Mouse (Mus musculus) cerebellum, adult 9-11 months (tissue): ENCODE measurements around the gene Stat5b.

ENCODE experiments used
- DNase-seq: peaks from one replicate; pipeline ENCODE4 v3.0.0; 2022

The Stat5b gene

DNA sequence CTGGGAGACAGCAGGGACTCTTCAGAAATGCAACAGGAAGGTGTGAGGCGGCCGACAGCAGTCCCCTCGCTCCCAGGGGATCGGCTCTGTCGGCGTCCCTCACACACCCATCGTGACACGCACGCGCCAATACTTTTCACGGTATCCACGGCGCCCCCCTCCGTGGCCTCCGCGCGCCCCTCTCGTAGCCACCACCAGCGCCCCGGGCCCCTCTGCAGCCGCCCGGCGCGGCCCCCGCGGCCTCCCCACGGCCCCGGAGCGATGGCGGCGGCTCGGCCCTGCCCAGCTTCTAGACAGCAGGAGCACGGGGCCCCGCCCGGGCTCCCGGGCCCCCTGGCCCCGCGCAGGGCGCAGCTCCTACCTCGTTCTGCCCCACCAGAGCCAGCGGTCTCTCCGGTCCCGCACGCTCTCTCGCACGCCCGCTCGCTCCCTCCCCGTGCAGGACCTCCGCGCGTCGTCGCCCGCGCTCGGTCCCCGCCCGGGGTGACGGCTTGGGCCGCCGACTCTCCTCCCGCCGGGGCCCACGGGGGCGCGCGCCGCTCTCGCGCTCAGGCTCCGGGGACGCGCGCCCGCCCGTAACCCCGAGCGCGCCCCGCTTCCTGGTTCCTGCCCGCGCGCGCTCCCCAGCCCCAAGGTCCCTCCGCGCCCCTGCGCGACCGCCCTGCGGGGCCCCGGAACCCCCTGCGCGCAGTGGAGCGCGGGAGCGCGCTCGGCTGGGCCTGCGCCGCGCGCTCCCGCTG, at the start of gene Stat5b:
TSS of gene Stat5b (minus strand) at position 687 of the 740 bp plus-strand sequence.
- DNase-seq, result peak; percentile 78

DNA sequence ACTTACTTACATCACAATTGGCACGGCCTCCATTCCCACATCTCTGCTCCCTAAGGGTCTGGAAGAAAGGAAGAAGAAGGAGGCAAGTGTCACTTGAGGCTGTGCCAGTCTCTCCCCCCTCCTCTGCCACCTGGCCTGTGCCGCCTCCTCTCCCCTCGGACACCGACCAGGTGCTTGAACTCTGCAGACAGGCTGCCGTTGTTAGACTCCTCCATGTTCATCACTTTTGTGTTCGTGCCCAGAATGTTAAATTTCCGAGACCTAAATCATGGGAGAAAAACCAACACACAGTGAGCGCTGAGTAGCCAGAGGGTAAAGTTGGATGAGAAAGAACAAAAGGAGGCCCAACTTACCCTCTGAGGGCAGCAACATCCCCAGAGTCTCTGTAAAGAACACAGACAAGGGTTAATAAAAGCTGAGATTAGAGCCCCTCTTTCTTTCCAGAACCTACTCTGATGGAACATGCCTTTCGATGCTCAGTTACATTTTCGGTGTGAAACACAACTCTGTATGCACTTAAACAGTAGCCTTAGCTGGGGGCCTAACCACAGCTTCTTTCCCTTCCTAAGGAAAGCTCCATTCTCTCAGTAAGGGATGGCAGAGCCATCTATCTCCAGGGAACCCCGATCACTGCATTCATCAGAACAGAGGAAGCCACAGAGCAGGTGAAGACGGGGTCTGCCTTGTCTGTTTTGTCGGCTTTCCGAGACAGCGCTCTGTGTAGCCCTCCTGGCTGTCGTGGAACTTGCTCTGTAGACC, 48.1 kb upstream of the Stat5b start:
- DNase-seq, result no peak

DNA sequence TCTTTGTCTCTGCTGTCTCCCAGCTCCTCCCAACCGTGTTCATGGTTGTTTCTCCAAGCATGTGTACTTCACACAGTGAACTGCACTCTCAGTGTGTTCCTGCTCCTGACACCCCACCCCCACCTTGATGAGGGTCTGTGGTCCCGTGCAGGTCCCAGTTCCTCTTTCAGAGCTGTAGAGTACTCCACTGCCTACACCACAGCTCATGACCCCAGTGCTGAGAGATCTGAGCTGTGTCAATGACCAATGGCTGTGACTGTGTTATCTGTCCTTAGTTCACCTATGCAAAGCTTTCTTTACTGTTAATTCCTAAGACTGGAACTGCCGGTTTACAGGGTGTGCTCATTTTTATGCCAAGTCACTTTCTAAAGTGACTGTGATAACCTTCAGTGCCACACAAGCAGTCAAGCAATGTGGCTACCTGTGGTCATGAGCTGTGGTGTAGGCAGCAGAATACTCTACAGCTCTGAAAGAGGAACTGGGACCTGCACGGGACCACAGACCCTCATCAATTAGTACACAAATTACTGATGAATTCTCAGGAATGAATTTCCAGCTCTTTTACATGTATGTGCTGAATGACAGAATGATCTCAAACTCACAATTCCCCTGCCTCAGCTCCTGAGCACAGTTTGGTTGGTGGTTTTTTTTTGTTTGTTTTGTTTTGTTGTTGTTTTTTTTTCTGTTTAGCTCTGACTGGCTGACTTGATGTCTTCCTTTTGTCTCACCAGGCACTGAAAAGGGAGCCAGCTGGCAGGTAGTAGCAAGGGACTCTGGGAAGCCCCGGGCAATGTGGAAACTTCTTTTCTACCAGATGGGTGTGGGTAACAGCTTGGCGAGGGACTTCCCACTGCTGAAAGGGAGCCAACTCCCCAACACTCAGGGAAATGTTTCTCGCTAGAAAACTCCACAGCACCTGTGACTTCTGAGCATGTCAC, 47.0 kb upstream of the Stat5b start:
- DNase-seq, result peak; percentile 69

DNA sequence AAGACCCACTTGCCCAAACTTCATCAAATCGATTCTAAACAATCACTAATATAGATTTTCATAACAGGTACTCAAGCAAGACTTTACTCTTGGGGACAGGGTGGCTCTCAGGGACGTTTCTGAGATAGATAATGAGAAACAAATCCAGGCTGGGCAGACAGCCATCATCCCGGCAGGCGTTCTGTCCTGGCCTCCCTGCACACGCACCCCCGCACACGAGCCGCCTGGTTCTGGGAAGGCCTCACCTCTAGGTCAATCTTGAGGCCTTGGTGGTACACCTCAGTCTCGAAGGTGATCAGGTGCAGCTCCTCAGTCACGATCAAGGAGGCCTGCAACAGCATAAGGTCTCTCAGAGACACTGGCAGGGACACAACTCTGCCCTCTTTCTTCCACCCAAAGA, 45.6 kb upstream of the Stat5b start:
- peak; percentile 33 for DNase-seq

DNA sequence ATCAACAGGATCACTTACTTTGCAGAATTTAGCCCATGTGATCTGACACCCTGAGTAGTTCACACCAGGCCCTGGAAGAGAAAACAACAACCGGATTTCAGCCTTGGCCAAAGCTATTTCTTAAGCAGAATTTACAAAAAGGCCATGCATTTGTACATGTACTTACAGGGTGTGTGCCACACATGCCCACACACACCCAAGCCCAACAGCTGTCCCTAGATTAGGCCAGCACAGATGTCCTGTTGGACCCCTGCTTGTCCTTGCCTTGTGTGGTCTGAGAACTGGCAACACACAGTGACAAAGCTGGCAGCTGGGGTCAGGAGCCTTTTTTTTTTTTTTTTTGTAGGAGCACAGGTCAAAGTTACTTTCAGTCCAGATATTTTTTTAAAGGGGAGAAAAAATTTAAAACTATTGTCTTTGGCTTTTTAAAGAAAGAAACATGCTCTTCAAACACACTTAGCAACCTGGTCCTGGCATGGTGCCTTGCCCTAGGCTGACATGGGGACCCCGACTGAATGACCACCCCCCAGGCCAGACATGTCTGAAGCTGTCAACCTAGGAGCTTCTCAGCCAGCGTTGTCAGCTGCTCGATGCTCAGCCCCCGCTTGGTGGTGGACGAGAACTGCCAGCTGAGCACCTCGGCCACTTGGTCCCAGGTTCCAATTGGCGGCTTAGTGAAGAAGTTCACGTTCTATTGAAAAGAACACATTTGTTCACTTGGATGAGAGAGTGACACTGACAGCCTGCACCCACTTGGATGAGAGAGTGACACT, 43.8 kb upstream of the Stat5b start:
- DNase-seq, result no peak

DNA sequence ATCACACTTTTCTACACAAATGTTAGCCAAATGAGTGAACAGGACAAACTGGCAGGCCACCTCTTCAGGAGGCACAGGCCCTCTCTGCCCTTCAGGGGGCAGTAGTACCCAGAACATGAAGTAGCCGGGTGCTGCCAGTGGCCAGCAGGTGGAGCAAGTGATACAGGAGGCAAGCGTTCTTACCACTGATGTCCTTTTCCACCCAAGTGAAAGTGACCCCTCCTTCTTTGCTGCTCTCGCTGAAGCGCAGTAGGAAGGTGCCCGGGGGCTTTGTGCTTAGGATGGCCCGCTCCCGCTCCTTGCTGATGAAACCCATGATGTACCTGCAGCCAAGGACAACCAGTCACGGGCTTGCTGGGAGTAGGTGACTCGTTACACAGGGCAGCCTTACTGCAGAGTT, 43.0 kb upstream of the Stat5b start:
- peak; percentile 87 for DNase-seq

DNA sequence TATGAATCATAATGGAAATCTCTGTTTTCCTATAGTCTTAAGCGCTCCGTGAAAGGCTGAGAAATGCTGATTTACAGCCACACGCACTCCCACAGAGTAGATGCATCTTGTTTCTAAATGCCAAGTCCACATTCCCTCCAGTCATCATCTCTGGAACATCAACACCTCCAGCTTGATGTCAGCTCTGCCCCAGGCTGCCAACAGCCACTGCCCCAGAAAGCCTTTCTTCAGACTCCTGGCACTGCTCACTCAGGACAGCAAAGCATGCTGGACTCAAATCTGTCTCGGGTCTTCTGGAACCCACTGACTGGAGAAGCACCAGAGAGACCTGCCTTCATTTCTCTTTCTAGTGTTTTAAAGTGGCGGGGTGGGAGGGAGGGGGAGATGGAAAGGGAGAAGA, 41.9 kb upstream of the Stat5b start:
- DNase-seq, result no peak

DNA sequence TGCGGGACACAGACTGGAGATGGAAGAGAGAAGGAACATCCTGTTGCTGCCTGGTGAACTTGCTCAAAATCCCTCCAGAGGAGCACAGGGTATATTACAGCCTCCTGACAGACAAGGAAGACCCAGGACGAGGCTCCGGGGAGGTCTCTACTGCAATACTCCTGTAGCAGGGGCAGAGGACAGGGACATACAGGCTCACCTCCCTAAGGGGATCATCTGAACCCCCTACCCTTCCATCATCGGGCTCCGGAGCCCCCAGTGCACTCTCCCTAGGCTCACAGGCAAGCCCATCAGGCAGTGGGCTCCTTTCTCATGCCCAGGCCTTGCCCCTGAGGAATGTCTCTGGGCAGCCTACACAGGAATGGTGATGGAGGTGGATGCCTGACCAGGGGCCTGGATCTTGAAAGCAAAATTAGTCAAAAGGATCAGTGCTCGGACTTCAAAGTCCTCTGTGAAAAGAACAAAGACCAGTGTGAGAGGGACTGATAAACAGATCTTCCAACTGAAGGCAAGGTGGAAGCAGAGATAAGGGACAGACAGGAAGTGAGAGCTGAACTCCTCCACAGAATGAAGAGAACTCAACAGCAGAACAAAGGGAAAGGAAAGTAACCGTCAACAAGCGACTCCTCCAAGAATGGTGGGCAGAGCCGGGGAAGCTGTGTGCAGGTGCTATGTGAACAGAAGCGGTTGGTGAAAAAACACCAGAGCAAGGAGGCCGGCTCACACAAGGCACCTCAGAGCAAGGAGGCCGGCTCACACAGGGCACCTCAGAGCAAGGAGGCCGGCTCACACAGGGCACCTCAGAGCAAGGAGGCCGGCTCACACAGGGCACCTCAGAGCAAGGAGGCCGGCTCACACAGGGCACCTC, 41.0 kb upstream of the Stat5b start:
- DNase-seq, result no peak

DNA sequence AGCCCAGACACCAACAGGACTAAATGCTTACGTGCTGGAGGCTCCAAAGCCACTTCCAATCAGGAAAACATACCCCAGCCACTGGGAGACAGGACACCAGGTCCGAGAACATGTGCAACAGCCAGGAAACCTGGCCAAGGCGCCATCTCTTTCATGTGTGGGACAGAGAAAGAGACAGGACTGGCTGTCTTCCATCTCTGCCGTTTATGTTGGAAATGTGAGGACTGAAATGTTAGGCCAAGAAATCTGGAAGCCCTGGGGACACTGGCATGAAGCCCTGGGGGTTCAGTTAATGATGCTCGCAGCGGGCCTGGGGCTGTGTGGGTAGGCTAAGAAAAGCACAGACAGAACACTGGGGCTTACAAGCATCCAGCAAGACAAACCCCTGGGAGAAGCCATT, 40.0 kb upstream of the Stat5b start:
- no peak for DNase-seq

DNA sequence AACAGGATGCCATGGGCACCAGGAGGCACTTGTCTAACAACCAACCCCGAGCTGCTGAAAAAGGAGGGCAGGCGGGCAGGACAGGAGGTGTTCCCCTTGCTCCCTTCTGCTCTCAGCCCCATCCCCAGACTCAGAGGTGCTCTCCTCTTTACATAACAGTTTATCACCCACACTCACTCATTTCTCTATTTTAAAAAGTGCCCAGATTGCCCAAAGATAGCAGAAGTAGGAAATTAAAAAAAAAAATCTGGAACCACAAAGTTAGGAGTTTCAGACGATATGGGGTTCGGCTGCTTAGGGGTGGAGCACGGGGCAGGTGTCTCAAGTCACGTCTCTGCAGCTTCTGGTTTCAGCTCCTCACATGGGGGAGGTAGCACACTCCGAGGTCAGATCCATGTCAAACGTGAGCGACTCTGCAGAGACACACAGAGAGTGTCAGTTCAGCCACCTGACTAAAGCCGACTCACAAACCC, 37.9 kb upstream of the Stat5b start:
- no peak for DNase-seq

DNA sequence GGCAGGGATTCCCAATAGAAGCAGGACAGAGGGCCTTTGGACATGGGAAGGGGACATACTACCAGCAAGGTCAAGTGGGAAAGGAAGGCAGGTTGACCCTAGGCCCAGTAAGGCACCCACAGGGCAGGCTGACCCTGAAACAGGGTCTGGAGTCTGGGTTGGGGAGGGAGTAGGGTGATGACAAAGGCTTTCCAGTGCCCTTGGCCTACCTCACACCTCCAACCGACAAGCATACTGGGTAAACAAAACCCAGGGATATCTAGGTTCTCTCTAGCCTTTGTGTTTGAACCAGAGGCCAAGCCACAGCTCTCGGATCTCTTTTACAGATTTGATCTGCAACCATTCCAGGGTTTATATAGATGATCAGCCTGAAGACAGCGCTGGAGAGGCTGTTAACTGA, 37.2 kb upstream of the Stat5b start:
- DNase-seq, result no peak

DNA sequence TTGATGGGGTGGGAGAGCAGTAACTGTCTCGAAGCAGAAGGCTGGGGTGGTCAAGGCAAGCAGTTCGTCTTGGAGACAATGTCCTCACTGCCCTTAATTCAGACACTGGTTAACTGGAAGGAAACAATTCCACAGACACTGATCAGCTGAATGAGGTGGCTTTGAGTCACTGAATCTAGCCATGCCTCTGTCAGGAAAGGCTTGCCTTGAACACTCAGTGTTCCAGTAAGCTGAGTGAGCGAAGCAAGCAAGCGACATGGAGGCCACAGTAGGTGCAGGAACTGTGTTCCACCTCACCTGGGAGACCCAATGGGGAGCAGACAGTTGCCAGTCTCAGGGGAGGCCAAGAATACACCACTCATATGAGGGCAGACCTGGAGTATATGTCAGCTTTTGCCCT, 36.7 kb upstream of the Stat5b start:
- no peak for DNase-seq

DNA sequence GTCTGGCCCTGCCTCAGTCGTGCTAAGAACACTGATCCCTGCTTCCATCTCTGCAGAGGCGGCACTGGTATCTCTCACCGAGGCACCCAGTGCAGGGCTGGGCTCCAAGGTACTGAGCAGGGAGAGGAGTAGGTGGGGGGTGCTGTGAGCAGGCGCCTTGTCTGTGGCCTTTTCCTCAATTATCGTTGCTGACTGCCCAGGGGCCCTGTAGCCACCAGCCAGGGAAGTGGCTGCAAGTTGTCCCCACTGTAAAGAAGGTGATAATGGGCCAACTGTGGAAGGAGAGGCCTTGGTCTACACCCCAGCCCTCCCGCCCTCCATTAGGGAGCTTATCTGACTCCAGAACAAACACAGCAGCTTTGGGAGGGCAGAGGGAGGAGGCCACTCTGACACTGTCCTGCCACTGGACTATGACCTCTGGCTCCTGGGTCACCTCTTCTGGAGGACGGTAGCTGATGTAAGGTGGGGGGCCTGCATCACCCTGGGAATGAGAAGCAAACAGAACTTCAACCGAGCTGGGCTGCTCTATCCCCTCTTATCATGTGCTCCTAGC, 35.7 kb upstream of the Stat5b start:
- DNase-seq, result no peak

DNA sequence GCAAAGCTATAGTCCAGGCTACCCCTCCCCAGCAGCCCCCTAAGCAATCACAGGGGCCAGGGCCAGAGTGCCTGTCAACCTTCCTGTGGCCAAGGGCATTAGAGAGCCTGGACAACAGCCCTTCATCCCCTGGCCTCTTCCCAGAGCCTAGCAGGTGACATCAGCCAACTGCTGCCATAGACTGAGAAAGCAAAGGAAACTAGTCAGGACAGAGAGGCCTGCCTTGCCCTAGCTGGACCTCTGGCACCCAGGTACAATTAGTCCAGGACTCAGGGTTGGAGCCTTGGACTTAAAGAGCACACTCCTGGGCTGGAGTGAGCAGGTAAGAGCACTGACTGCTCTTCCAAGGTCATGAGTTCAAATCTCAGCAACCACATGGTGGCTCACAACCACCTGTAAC, 34.9 kb upstream of the Stat5b start:
- DNase-seq, result no peak

DNA sequence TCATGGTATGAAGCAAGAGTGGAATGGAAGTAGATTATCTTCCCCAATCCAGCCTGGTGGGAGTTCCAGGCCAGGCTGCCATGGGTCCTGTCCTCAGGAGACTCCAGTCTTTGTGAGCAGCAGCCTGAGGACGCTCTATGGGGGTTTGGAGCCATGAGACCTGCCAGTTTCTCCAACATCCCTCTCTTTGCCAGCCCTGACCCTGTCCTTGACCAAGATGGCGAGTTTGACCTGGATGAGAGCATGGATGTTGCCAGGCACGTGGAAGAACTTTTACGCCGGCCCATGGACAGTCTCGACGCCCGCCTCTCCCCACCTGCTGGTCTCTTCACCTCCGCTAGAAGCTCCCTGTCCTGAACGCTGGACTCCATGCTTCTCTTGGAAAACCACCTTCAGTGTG, 33.1 kb upstream of the Stat5b start:
- DNase-seq, result no peak

DNA sequence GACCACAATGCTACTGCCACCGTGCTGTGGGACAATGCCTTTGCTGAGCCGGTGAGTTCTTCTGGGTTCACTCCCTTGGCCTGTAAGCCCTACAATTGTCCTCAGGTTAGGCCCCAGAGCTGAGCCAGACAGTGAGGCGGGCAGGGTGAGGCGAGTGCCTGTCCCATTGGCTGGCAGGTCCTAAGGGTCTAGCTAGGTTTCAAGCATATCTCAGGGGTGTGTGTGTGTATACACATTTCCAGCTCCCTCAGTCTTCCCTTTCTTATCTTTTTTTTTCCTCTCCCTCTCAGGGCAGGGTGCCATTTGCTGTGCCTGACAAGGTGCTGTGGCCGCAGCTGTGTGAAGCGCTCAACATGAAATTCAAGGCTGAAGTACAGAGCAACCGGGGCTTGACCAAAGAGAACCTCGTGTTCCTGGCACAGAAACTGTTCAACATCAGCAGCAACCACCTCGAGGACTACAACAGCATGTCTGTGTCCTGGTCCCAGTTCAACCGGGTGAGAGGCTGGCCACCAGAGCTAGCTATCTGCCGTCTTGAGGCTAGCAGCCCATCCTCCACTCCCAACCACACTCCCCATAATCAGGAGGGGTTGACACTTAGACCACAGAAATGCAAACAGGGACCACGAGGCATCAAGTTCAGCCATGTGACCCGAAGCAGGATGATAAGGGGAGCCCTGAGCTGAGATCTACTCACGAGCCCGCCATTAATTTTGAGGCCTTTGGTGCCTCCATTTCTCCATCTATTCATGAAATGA, 29.0 kb upstream of the Stat5b start:
- no peak for DNase-seq

DNA sequence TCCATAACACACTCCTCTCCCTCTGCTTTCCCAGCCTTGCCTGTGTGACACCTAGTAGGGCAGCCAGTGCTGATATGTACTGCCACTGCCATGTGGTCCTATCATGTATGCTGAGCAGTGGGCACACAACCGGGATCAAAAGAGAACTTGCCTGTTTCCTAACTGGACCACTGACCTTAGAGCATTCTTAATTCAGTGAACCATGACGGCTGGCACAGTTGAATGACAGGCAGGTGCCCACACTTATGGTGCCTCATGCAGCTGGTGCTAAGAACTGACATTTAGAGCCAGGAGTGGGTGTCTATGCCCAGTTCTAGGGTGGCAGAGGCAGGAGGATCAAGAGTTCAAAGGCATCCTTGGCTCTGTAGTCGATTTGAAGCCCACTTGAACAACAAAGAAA, 25.2 kb upstream of the Stat5b start:
- no peak for DNase-seq

DNA sequence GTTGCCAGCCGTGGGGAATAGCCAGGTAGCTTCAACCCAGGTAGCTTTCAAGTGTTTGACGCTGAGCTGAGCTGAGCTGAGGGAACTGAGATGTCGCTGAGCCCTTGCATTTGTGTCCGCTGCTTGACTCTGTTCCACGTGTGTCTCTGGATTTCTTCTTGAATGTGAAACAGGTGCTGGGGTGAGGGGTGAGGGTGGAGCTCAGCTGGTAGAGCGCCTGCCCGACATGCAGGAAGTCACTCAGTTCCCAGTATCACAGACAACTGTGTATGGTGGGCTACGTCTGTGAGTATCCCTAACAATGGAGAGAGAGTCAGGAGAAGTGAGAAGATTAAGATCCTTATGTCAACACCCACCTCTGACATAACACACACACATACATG, 20.4 kb upstream of the Stat5b start:
- no peak for DNase-seq

DNA sequence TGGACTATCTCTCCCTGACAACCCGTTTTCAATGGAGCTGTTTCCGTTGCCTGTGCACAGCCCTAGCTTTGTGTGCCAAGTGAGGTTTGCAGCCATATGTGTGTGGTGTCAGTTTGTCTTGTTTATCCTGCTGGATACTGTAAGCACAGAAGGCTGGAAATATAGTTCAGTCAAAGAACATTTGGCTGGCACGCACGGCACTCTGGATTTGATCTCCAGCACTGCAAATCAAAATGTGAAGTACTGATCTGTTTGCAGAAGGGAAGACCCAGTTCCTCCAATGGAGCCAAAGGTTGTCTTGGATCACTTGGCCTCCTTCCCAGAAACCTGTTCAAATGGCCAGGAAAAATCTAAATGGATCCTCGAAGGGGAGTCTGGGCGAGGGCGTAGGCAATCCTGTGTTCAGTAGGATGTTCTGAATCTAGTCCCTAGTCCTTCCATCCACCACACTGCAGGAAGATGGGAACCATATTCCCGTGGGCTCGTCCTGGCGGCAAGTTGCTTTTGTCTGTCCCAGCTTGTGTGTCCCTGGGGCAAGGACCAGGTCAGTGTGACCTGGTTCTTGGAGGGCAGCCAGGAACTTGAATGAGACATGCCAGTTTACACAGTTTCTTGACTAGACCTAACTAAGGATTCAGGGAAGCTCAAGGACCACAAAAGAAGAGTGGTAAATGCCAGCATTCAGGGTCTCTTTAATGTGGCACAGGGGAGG, 19.9 kb upstream of the Stat5b start:
- DNase-seq, result no peak

DNA sequence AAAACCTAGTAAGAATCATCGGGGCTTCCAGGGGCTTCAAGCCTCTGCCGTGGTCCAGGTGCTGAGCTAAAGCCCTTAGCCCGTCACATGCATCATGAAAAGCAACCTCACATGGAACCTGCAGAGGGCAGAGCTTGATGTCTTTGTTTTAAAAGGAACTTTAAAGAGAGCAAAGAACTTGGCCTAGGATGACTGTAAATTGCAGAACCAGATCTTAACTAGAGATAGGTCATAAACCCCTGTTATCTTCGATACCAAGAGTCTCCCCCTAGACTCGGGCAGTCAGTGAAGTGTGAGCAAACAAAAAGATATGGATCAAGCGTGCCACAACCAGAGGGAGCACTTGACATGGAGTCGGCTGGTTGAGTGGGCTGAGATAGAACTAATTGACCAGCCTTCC, 15.1 kb upstream of the Stat5b start:
- DNase-seq, result no peak
